Mouse (Mus musculus) kidney, embryonic 14.5 days (tissue): ENCODE measurements around the gene Gdf1. TPM values are rescaled to one million over a fixed set of nuclear protein-coding genes. Genes with fewer than 3 reads are reported as not detected.

Source experiments
- ATAC-seq: fragments of 200-750 bp; cut with Nextera tagmentation; 2 replicates; pipeline ENCODE4 v1.8.0; 2017; ENCODE audit warnings: moderate number of reproducible peaks, mild to moderate bottlenecking, moderate TSS enrichment, moderate library complexity; ENCODE audit not compliant: low FRiP score, low TSS enrichment
- H3K27ac ChIP-seq: fragments of 300-500 bp; sonication (generic); 2 replicates; pipeline ENCODE4 v1.5.1; 2014; ENCODE audit warnings: low read depth, mild to moderate bottlenecking, low read length, moderate library complexity, mixed read lengths
- H3K27me3 ChIP-seq: fragments of 300-500 bp; sonication (generic); 2 replicates; pipeline ENCODE4 v1.6.1; 2014; ENCODE audit warnings: mild to moderate bottlenecking, low read length; ENCODE audit not compliant: control insufficient read depth, insufficient read depth
- H3K36me3 ChIP-seq: fragments of 300-500 bp; sonication (generic); 2 replicates; pipeline ENCODE4 v1.6.1; 2014; ENCODE audit warnings: low read length, mixed read lengths; ENCODE audit not compliant: control insufficient read depth, insufficient read depth
- H3K4me1 ChIP-seq: fragments of 300-500 bp; sonication (generic); 2 replicates; pipeline ENCODE4 v1.6.1; 2014; ENCODE audit warnings: low read length, mixed read lengths; ENCODE audit not compliant: control insufficient read depth, insufficient read depth
- H3K4me2 ChIP-seq: fragments of 300-500 bp; sonication (generic); replicated peaks from 2 replicates; pipeline ENCODE4 v1.6.1; 2014; ENCODE audit warnings: low read depth, mild to moderate bottlenecking, low read length
- H3K4me3 ChIP-seq: fragments of 300-500 bp; sonication (generic); 2 replicates; pipeline ENCODE4 v1.5.1; 2014; ENCODE audit warnings: mild to moderate bottlenecking, low read length
- H3K9ac ChIP-seq: fragments of 300-500 bp; sonication (generic); 2 replicates; pipeline ENCODE4 v1.6.1; 2014; ENCODE audit warnings: low read depth, mild to moderate bottlenecking, low read length, moderate library complexity
- H3K9me3 ChIP-seq: fragments of 300-500 bp; sonication (generic); 2 replicates; pipeline ENCODE4 v1.6.1; 2016; ENCODE audit warnings: low read length; ENCODE audit not compliant: control insufficient read depth
- WGBS: fragments of 180-500 bp; shearing (Covaris S2); extraction: QIAGEN DNeasy Blood & Tissue Kit; methylation state at CpG from one replicate; pipeline ENCODE4 v1.1.7; 2014; 5-methylcytosine and 5-hydroxymethylcytosine counted together
- polyA plus RNA-seq: library from polyadenylated mRNA; unstranded; fragments of >200 nt; fragmentation: Nextera tagmentation; extraction: Ambion mirVana; gene quantifications from 2 replicates; pipeline ENCODE4 v1.2.1, GENCODE M21; 2014

Gdf1 gene
- polyA plus RNA-seq, result 7.6 and 7.9 TPM in 2 replicates

GRCm38 (mm10) chr8:70329124-70329834, at the start of gene Gdf1:
TSS of gene Gdf1 (plus strand) at chr8:70329817.
- Histone ChIP-seq H3K9ac (peak within 1 kb of the TSS; percentile 42), H3K4me1 (peaks cover 20% of the 10 kb centered on the region), H3K36me3 (peaks cover 30% of the 10 kb centered on the region), H3K27ac (no peak within 1 kb of the TSS), H3K9me3 (no peaks in the 10 kb centered on the region), H3K27me3 (no peaks in the 10 kb centered on the region), H3K4me3 (peak within 1 kb of the TSS; percentile 3), H3K4me2 (peak within 1 kb of the TSS; percentile 35)
- WGBS, result 26% methylated on average over 14 of the region's 14 CpGs
- peak; percentile 58 for ATAC-seq

- H3K27ac ChIP-seq, result peak overlapping the region; percentile 81; the same call in 1 of the 2 replicates
- WGBS, result 51% methylated on average over 3 of the region's 3 CpGs
These were observed 48.6 kb upstream of the Gdf1 start for GRCm38 (mm10) chr8:70281001-70281400.

GRCm38 (mm10) chr8:70282603-70283135, 46.9 kb upstream of the Gdf1 start, which contains the start of gene Homer3:
TSS of gene Homer3 (plus strand) at chr8:70282827.
- 1% methylated on average over 36 of the region's 36 CpGs for WGBS
- H3K9ac ChIP-seq, result peak within 1 kb of the TSS; percentile 99
- peaks cover 21% of the 10 kb centered on the region for H3K4me1 ChIP-seq
- peak; percentile 92 for ATAC-seq
- peak within 1 kb of the TSS; percentile 79 for H3K4me2 ChIP-seq
- H3K27me3 ChIP-seq, result no peaks in the 10 kb centered on the region
- H3K27ac ChIP-seq, result peak within 1 kb of the TSS; percentile 81
- peak within 1 kb of the TSS; percentile 96 for H3K4me3 ChIP-seq
- H3K36me3 ChIP-seq, result peaks cover 30% of the 10 kb centered on the region
- H3K9me3 ChIP-seq, result no peaks in the 10 kb centered on the region

More at GRCm38 (mm10) chr8:70281001-70281400, 48.6 kb upstream of the Gdf1 start:
- Histone ChIP-seq H3K9ac (no peak overlapping the region), H3K4me1 (peaks cover 21% of the 10 kb centered on the region), H3K36me3 (peaks cover 14% of the 10 kb centered on the region), H3K4me3 (no peak overlapping the region), H3K9me3 (no peaks in the 10 kb centered on the region), H3K27me3 (no peaks in the 10 kb centered on the region), H3K4me2 (no peak overlapping the region)
- ATAC-seq, result no peak

- peaks cover 17% of the 10 kb centered on the region for H3K4me1 ChIP-seq
- H3K27ac ChIP-seq, result peak overlapping the region; percentile 81
- peaks cover 33% of the 10 kb centered on the region for H3K36me3 ChIP-seq
- under 1% methylated on average over 52 of the region's 55 CpGs for WGBS
- peak overlapping the region; percentile 96 for H3K4me3 ChIP-seq
- peak overlapping the region; percentile 79 for H3K4me2 ChIP-seq
- no peaks in the 10 kb centered on the region for H3K9me3 ChIP-seq
- peak overlapping the region; percentile 99 for H3K9ac ChIP-seq
- no peaks in the 10 kb centered on the region for H3K27me3 ChIP-seq
- peak; percentile 53 for ATAC-seq
These were observed 46.2 kb upstream of the Gdf1 start for GRCm38 (mm10) chr8:70283136-70284077.

- H3K9ac ChIP-seq, result no peak overlapping the region
- ATAC-seq, result no peak
These were observed 45.2 kb upstream of the Gdf1 start for GRCm38 (mm10) chr8:70284421-70284820.

GRCm38 (mm10) chr8:70285304-70285703, 44.3 kb upstream of the Gdf1 start:
- Histone ChIP-seq H3K4me3 (no peak overlapping the region), H3K36me3 (peaks cover 50% of the 10 kb centered on the region), H3K27ac (no peak overlapping the region), H3K9ac (no peak overlapping the region), H3K4me1 (peaks cover 17% of the 10 kb centered on the region), H3K4me2 (no peak overlapping the region), H3K27me3 (no peaks in the 10 kb centered on the region), H3K9me3 (no peaks in the 10 kb centered on the region)
- no peak for ATAC-seq
- WGBS, result 93% methylated on average over 15 of the region's 15 CpGs

More at GRCm38 (mm10) chr8:70284421-70284820, 45.2 kb upstream of the Gdf1 start:
- no peaks in the 10 kb centered on the region for H3K9me3 ChIP-seq
- H3K4me1 ChIP-seq, result peaks cover 17% of the 10 kb centered on the region
- H3K36me3 ChIP-seq, result peaks cover 41% of the 10 kb centered on the region
- no peak overlapping the region; the same call in 1 of the 2 replicates for H3K4me3 ChIP-seq
- WGBS, result 56% methylated on average over 5 of the region's 5 CpGs
- H3K27me3 ChIP-seq, result no peaks in the 10 kb centered on the region
- H3K27ac ChIP-seq, result no peak overlapping the region
- H3K4me2 ChIP-seq, result peak overlapping the region; percentile 79

- Histone ChIP-seq H3K9me3 (no peaks in the 10 kb centered on the region), H3K4me2 (no peak overlapping the region), H3K27ac (no peak overlapping the region), H3K4me3 (no peak overlapping the region), H3K9ac (no peak overlapping the region), H3K36me3 (peaks cover 64% of the 10 kb centered on the region), H3K27me3 (no peaks in the 10 kb centered on the region), H3K4me1 (peaks cover 12% of the 10 kb centered on the region)
- WGBS, result 88% methylated on average over 8 of the region's 8 CpGs
- ATAC-seq, result no peak
These were observed 42.9 kb upstream of the Gdf1 start for GRCm38 (mm10) chr8:70286737-70287136.

GRCm38 (mm10) chr8:70293988-70294405, 35.6 kb upstream of the Gdf1 start:
- no peak for ATAC-seq
- no peaks in the 10 kb centered on the region for H3K4me1 ChIP-seq
- peaks cover 95% of the 10 kb centered on the region for H3K36me3 ChIP-seq

More at GRCm38 (mm10) chr8:70293988-70294405, 35.6 kb upstream of the Gdf1 start:
- H3K9ac ChIP-seq, result no peak overlapping the region
- H3K9me3 ChIP-seq, result no peaks in the 10 kb centered on the region
- 52% methylated on average over 5 of the region's 5 CpGs for WGBS
- H3K27ac ChIP-seq, result no peak overlapping the region
- no peak overlapping the region for H3K4me2 ChIP-seq
- no peak overlapping the region for H3K4me3 ChIP-seq
- H3K27me3 ChIP-seq, result no peaks in the 10 kb centered on the region
